Mouse (Mus musculus): ENCODE data around the gene Vkorc1l1. TPM values are rescaled to one million over a fixed set of nuclear protein-coding genes. Genes with fewer than 3 reads are reported as not detected.

The Vkorc1l1 gene
- polyA plus RNA-seq, 1 experiment from 2014 or later, result 34.4 TPM

DNA sequence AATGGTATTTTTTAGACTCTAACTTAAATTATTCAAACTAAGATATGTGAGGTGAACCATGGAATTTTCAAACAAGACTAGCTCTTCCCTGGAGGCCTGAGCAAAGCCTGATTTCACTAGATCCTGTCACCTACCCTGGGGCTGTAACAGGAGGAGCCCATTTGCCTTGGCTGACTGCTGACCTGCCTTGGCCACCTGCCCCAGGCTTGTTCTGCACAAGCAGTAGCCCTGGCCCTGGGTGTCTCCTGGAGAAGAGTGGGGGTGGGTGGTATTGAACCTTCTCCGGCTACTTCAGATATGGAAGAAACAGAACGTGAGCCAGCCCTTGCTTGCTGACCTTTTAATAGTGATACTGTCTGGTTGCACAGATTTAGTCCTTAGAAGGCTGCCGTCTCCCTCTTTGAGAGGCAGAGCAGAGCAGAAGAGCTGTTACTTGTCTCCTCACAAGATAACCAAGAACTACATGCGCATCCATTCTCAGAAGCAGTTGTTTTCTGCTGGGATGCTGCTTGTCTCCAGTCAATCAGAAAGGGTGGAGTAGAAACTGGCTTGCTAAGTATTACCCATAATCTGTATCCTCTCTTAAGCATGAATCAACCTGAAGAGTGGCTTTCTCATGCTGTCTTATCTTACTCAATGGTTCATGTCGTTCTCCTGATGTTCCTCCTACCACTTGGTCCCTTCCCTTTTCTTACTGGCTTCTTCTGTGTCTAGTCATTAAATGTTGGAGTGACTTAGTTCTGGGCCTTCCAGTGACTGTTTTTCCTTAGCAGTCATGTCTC, 12.9 kb downstream of the Vkorc1l1 start:
- no peak overlapping the region for H3K27ac ChIP-seq
- no peaks in the 10 kb centered on the region for H3K4me1 ChIP-seq
- H3K27me3 ChIP-seq (ENCODE audit: low read depth, poor library complexity, severe bottlenecking), result no peaks in the 10 kb centered on the region
- no peak overlapping the region for H3K4me3 ChIP-seq
- no peaks in the 10 kb centered on the region for H3K9me3 ChIP-seq (replicated peaks)
- DNase-seq (ENCODE audit: low spot score), result no peak
- 93% methylated on average over 5 of the region's 5 CpGs for WGBS
- peaks cover 32% of the 10 kb centered on the region for H3K36me3 ChIP-seq

DNA sequence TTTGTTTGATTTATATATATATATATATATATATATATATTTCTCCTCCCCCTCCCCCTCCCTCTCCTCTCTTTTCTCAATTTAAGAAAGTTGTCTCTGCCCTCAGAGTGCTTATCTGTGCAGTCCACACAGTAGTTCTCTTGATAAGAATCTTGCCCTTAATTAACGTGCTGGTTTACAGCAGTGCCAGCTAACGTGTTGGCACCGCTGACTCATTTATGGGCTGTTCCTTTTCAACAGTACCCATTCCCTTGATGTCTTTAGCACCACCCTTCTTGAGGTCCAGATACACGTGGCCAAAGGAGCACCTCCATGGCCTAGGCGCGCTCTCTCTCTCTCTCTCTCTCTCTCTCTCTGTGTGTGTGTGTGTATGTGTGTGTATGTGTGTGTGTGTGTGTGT, 14.0 kb downstream of the Vkorc1l1 start:
- peaks cover 35% of the 10 kb centered on the region for H3K36me3 ChIP-seq
- no peaks in the 10 kb centered on the region for H3K27me3 ChIP-seq (ENCODE audit: low read depth, poor library complexity, severe bottlenecking)
- no peak overlapping the region for H3K27ac ChIP-seq
- H3K4me3 ChIP-seq, result no peak overlapping the region
- H3K4me1 ChIP-seq, result no peaks in the 10 kb centered on the region
- no peaks in the 10 kb centered on the region for H3K9me3 ChIP-seq (replicated peaks)
- WGBS, result 87% methylated on average over 6 of the region's 6 CpGs
- DNase-seq (ENCODE audit: low spot score), result no peak

DNA sequence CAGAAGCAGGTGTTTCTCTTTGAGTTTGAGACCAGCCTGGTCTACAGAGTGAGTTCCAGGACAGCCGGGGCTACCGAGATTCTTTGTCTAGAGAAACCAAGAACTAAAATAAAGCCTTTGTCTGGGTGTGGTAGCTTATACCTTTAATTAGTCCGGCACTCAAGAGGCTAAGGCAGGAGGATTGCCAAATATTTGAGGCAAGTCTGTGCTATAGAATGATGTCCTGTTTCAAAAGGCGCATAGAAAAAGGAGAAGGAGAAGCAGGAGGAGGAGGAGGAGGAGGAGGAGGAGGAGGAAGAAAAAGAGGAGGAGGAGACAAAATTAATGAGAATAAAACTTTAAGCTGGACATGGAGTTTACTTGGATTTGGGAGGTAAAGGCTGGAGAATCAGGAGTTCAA, 21.5 kb downstream of the Vkorc1l1 start:
- no peak overlapping the region for H3K27ac ChIP-seq
- no peaks in the 10 kb centered on the region for H3K27me3 ChIP-seq (ENCODE audit: low read depth, poor library complexity, severe bottlenecking)
- peaks cover 25% of the 10 kb centered on the region for H3K36me3 ChIP-seq
- no peaks in the 10 kb centered on the region for H3K9me3 ChIP-seq (replicated peaks)
- H3K4me3 ChIP-seq, result no peak overlapping the region
- no peak for DNase-seq (ENCODE audit: low spot score)
- 0 out of 2 replicates have a peak, but pooled peaks cover 3% of the 10 kb centered on the region for H3K4me1 ChIP-seq
- 94% methylated on average over 4 of the region's 4 CpGs for WGBS

DNA sequence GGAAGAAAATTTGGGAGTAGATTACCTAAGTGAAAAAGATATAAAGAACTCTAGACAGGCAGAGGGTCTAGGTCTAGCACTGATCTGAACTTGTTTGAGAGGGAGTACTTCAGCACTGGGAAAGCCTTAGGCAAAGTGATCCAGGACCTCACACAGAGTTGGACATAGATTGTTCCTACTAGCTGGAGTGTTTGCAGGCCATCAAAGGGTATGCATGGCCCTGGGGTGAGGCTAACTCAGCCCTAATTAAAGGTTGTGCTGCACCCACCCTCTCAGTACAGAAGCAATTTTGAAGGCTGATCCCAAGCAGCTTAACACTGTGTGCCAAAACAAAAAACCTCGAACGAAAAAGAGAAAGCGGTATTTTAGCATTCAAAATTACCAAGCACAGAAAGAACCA, 24.7 kb downstream of the Vkorc1l1 start:
- 88% methylated on average over 3 of the region's 3 CpGs for WGBS
- Histone ChIP-seq H3K4me1 (0 out of 2 replicates have a peak, but pooled peaks cover 3% of the 10 kb centered on the region), H3K27ac (no peak overlapping the region), H3K27me3 (ENCODE audit: low read depth, poor library complexity, severe bottlenecking) (no peaks in the 10 kb centered on the region), H3K36me3 (peaks cover 2% of the 10 kb centered on the region), H3K4me3 (no peak overlapping the region), H3K9me3 (replicated peaks) (no peaks in the 10 kb centered on the region)
- no peak for DNase-seq (ENCODE audit: low spot score)

DNA sequence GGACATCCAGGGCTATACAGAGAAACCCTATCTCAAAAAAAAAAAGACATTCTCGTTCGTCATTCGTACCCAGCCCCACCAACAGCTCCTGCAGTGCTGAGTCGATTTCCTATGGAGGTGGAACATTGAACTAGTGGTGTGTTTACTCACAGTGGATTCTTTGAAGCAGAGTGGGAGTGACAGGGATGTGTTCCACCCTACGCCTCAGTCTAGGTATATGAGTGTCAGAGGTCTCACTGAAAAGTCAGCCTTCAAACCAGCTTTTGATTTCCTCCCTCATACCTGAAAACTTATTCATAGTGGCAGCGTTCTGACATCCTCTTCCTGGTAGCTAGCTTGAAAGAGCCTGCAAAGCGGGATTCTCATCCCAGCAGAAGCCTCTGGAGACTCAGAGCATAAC, 26.6 kb downstream of the Vkorc1l1 start:
- Histone ChIP-seq H3K27me3 (ENCODE audit: low read depth, poor library complexity, severe bottlenecking) (no peaks in the 10 kb centered on the region), H3K36me3 (peaks cover 18% of the 10 kb centered on the region), H3K4me1 (0 out of 2 replicates have a peak, but pooled peaks cover 3% of the 10 kb centered on the region), H3K4me3 (no peak overlapping the region), H3K9me3 (replicated peaks) (no peaks in the 10 kb centered on the region), H3K27ac (no peak overlapping the region)
- 90% methylated on average over 7 of the region's 7 CpGs for WGBS
- no peak for DNase-seq (ENCODE audit: low spot score)

DNA sequence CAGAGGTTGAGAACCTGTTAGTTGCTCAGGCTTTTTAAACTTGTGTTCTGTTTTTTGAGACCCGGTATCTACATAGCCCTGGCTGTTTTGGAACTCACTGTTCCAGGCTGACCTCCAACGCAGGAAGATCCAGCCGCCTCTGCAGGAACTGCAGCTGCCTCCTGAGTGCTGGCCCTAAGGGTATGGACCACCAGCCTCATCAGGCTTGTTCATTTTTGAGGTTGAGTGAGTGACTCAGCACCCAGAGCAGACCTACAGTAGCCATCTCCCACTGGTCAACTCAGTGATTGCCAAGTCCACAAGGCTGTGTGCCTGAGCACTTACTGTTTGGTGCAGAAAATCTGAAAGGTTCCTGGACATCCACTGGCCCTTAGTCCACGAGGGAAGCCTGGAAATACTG, 29.7 kb downstream of the Vkorc1l1 start:
- 90% methylated on average over 4 of the region's 4 CpGs for WGBS
- peaks cover 33% of the 10 kb centered on the region for H3K36me3 ChIP-seq
- H3K4me1 ChIP-seq, result 0 out of 2 replicates have a peak, but pooled peaks cover under 1% of the 10 kb centered on the region
- DNase-seq (ENCODE audit: low spot score), result no peak
- no peak overlapping the region for H3K4me3 ChIP-seq
- H3K27me3 ChIP-seq (ENCODE audit: low read depth, poor library complexity, severe bottlenecking), result no peaks in the 10 kb centered on the region
- no peak overlapping the region for H3K27ac ChIP-seq
- H3K9me3 ChIP-seq (replicated peaks), result no peaks in the 10 kb centered on the region

DNA sequence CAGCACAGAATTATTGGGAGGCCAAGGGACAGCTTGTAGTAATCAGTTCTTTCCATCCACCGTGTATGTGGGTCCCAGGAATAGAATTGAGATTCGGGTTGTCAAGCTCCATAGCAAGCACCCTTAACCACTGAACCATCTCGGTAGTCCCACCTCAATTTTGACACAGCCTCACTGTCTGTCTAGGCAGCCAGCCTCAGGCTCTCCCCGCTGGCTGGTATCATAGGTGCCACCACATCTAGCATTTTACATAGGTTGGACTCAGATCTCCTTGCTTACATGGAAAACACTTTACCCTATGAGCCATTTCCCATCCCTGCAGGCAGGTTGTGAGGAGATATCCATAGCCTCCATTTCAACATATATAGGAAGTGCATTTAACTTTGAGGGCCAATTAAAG, 32.6 kb downstream of the Vkorc1l1 start:
- no peak overlapping the region for H3K27ac ChIP-seq
- H3K4me1 ChIP-seq, result no peaks in the 10 kb centered on the region
- no peaks in the 10 kb centered on the region for H3K27me3 ChIP-seq (ENCODE audit: low read depth, poor library complexity, severe bottlenecking)
- peaks cover 33% of the 10 kb centered on the region for H3K36me3 ChIP-seq
- WGBS, result 93% methylated on average over 4 of the region's 4 CpGs
- DNase-seq (ENCODE audit: low spot score), result no peak
- H3K4me3 ChIP-seq, result no peak overlapping the region
- H3K9me3 ChIP-seq (replicated peaks), result no peaks in the 10 kb centered on the region

DNA sequence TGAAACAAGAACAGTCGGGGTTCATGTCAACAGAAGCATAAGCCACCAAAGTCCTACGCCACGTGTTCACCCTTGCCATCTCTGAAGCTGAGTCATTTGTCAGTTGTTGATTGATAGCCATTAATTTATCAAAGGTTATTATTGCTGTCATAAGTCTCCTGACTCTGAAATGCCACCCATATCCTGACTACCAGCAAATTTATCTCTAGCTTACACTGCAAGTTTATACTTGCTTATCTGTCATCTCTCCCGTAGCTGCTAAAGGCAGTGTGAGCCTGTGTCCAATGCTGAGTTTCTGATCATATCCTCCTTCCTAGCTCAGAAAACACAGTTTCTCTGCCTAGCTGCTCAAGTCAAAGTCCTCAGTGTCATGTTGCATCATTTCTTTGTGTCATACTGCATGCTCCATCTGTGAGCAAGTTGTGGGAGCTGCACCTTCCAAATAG, 33.1 kb downstream of the Vkorc1l1 start:
- Histone ChIP-seq H3K4me3 (no peak overlapping the region), H3K27ac (no peak overlapping the region), H3K9me3 (replicated peaks) (no peaks in the 10 kb centered on the region), H3K4me1 (no peaks in the 10 kb centered on the region), H3K27me3 (ENCODE audit: low read depth, poor library complexity, severe bottlenecking) (no peaks in the 10 kb centered on the region), H3K36me3 (peaks cover 33% of the 10 kb centered on the region)
- DNase-seq (ENCODE audit: low spot score), result no peak
- WGBS, result 93% methylated on average over 4 of the region's 4 CpGs

DNA sequence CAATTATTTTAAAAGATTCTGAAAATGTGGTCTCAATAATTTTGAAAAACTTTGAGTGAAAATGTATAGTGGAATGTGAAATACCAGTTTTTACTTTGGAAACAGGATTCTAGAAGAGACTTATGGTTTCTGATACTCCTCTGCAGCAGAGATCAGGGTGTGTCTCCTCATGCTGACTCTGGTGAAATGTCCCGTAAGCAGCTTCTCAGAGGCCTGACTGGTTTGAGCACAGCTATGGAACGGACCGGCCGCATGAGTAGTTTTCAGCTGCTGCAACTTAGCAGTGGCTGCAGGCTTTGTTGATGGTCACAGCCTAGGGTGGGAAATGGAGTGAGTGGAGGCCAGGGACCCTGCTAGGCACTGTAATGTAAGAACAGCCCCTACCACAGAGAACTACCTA, 36.0 kb downstream of the Vkorc1l1 start:
- Histone ChIP-seq H3K4me3 (no peak overlapping the region), H3K36me3 (peaks cover 25% of the 10 kb centered on the region), H3K9me3 (replicated peaks) (no peaks in the 10 kb centered on the region), H3K27me3 (ENCODE audit: low read depth, poor library complexity, severe bottlenecking) (no peaks in the 10 kb centered on the region), H3K4me1 (no peaks in the 10 kb centered on the region), H3K27ac (no peak overlapping the region)
- WGBS, result 83% methylated on average over 4 of the region's 4 CpGs
- DNase-seq (ENCODE audit: low spot score), result no peak

DNA sequence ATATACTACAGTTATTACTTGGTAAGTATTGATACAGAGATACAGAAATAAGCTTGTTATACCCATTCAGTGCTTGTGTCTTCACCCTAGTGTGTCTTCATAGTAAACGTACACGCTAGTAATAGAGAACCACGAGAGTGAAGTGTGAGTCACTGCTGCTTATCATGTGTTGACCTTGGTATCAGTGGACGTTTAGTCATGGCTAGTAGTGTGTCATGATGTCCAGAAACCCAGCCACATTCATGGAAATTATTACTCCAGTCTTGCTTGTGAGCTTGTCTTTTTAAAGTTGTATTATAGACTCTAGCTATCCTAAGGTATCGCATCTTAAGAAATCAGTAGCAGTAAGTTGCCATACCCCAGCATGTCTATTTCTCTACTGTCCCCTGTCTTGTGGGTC, 36.8 kb downstream of the Vkorc1l1 start:
- no peaks in the 10 kb centered on the region for H3K4me1 ChIP-seq

DNA sequence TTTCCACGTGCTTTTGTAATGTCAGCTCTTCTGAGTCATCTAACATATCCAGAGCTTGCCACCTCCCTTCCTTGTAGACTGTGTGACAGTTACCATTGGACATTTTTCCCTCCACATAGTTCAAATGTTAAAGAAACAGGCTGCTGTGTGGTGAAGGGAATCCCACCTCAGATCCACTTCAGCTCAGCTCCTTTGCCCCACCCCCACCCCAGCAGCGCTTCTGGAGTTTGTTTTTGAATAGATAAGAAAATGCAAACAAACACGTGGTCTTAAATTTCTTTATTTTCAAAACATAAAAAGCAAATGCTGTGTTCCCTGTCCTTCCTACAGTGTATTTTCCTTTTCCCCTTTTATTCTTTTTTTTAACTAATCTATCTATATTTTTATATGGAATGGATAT, 38.4 kb downstream of the Vkorc1l1 start:
- H3K36me3 ChIP-seq, result peaks cover 29% of the 10 kb centered on the region
- no peaks in the 10 kb centered on the region for H3K4me1 ChIP-seq
- no peaks in the 10 kb centered on the region for H3K27me3 ChIP-seq (ENCODE audit: low read depth, poor library complexity, severe bottlenecking)
- DNase-seq (ENCODE audit: low spot score), result no peak
- no peak overlapping the region for H3K4me3 ChIP-seq
- no peak overlapping the region for H3K27ac ChIP-seq
- WGBS, result 65% methylated on average over 3 of the region's 3 CpGs
- H3K9me3 ChIP-seq (replicated peaks), result no peaks in the 10 kb centered on the region

More for the DNA sequence above, 36.8 kb downstream of the Vkorc1l1 start:
- no peak for DNase-seq (ENCODE audit: low spot score)
- WGBS, result 93% methylated on average over 5 of the region's 5 CpGs
- Histone ChIP-seq H3K4me3 (no peak overlapping the region), H3K9me3 (replicated peaks) (no peaks in the 10 kb centered on the region), H3K36me3 (peaks cover 28% of the 10 kb centered on the region), H3K27ac (no peak overlapping the region), H3K27me3 (ENCODE audit: low read depth, poor library complexity, severe bottlenecking) (no peaks in the 10 kb centered on the region)

DNA sequence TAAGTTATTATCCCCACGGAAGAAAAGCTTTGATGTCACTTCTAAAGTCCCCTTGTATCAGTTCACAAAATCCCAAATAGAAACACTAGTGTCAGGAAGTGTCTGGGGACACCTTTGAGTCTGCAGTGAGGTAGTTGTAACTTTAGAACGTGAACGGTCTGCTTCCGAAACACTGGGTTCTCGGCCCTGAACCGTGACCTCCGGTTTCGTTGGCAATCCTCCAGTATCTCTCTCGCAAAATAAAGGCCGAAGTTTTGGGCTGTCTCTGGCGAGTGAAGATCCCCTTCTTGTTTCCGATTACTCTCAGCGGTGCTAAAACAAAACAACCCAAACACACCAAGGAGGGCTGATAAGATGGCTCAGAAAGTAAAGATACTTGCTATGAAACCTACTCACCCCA, 47.6 kb downstream of the Vkorc1l1 start:
- H3K36me3 ChIP-seq, result peaks cover 75% of the 10 kb centered on the region
- WGBS, result 92% methylated on average over 13 of the region's 13 CpGs

DNA sequence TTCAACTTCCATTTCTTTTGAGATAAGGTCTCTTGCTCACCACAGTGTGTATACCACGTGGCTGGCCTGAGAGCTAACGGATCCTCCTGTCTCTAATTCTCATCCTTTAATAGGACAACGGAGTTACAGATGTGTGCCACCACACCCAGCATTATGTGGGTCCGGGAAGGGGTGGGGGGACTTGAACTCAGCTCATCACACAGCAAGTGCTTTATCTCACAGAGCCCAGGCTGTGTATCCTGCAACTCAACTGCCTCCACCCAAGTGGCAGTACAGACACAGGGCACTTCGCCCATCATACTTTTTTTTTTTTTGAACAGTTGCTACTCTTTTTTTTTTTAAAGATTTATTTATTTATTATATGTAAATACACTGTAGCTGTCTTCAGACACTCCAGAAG, 50.1 kb downstream of the Vkorc1l1 start:
- Histone ChIP-seq H3K4me3 (no peak overlapping the region), H3K36me3 (peaks cover 82% of the 10 kb centered on the region), H3K9me3 (replicated peaks) (no peaks in the 10 kb centered on the region), H3K27ac (no peak overlapping the region), H3K4me1 (no peaks in the 10 kb centered on the region), H3K27me3 (ENCODE audit: low read depth, poor library complexity, severe bottlenecking) (no peaks in the 10 kb centered on the region)
- 95% methylated on average over 5 of the region's 5 CpGs for WGBS
- no peak for DNase-seq (ENCODE audit: low spot score)

More for the DNA sequence above, 47.6 kb downstream of the Vkorc1l1 start:
- no peak overlapping the region for H3K27ac ChIP-seq
- H3K4me1 ChIP-seq, result no peaks in the 10 kb centered on the region
- H3K27me3 ChIP-seq (ENCODE audit: low read depth, poor library complexity, severe bottlenecking), result no peaks in the 10 kb centered on the region
- DNase-seq (ENCODE audit: low spot score), result no peak
- no peak overlapping the region for H3K4me3 ChIP-seq
- no peaks in the 10 kb centered on the region for H3K9me3 ChIP-seq (replicated peaks)

Measured in limb, embryonic 10.5 days (tissue).